In genomic region chr1:155854926-155855702, GRCm38 (mm10) we compare ENCODE assay signal across 14 mouse cellular contexts. TPM values are rescaled to one million over a fixed set of nuclear protein-coding genes. Genes with fewer than 3 reads are reported as not detected.
DNase-seq lines count a peak whose midpoint lies in the region; ATAC-seq and TF ChIP-seq lines count a peak whose summit lies in the region.
"Had no signal": no experiment of that assay in that cellular context is flagged by ENCODE, and none has a peak within 500 bp of the region (broad histone marks: within the 10 kb centered on the region; RNA-seq: fewer than 3 reads in every experiment).

No protein-coding gene starts in this region.

- no peak overlapping the region for H3K27ac ChIP-seq in forebrain, embryonic 14.5 days (ENCODE audit: low read depth, low read length)
- no peak overlapping the region for H3K27ac ChIP-seq in forebrain, embryonic 10.5 days
- H3K27ac ChIP-seq in liver, embryonic 12.5 days = no peak overlapping the region
- H3K27ac ChIP-seq in cerebellum, adult 2 months (ENCODE audit: insufficient read depth, low read length) = no peak overlapping the region
- H3K27ac ChIP-seq: embryonic facial prominence, embryonic 12.5 days; forebrain, embryonic 15.5 days; kidney, postnatal 0 days had no signal

- WGBS in forebrain, embryonic 14.5 days = 78% methylated on average over 7 of the region's 7 CpGs
- 91% methylated on average over 7 of the region's 7 CpGs for WGBS in forebrain, embryonic 10.5 days
- 76% methylated on average over 7 of the region's 7 CpGs for WGBS in liver, embryonic 12.5 days (ENCODE audit: insufficient replicate concordance)
- 55% methylated on average over 7 of the region's 7 CpGs for WGBS in cerebellum, adult 2 months

- no peaks in the 10 kb centered on the region for H3K4me1 ChIP-seq in forebrain, embryonic 14.5 days (ENCODE audit: control insufficient read depth, insufficient read depth, low read length)
- H3K4me1 ChIP-seq in forebrain, embryonic 10.5 days = no peaks in the 10 kb centered on the region
- H3K4me1 ChIP-seq in liver, embryonic 12.5 days = peaks cover 24% of the 10 kb centered on the region
- peaks cover 6% of the 10 kb centered on the region for H3K4me1 ChIP-seq in cerebellum, adult 2 months (ENCODE audit: control insufficient read depth, insufficient read depth, low read length)
- H3K4me1 ChIP-seq: embryonic facial prominence, embryonic 12.5 days; forebrain, embryonic 15.5 days had no signal

- TF ChIP-seq CTCF in cerebellum, adult 2 months (IDR thresholded peaks at IDR 0.05; ENCODE audit: borderline replicate concordance, insufficient read depth, low read depth, low read length) = peak; percentile 12; the same call in 1 of the 2 replicates

- H3K4me3 ChIP-seq in forebrain, embryonic 14.5 days (ENCODE audit: low read depth, low read length) = no peak overlapping the region
- H3K4me3 ChIP-seq in forebrain, embryonic 10.5 days = no peak overlapping the region
- H3K4me3 ChIP-seq in liver, embryonic 12.5 days = no peak overlapping the region
- H3K4me3 ChIP-seq in cerebellum, adult 2 months (replicated peaks; ENCODE audit: insufficient read depth, low read depth, low read length) = no peak overlapping the region
- H3K4me3 ChIP-seq: embryonic facial prominence, embryonic 12.5 days; forebrain, embryonic 15.5 days had no signal

- peaks cover 52% of the 10 kb centered on the region for H3K36me3 ChIP-seq in forebrain, embryonic 14.5 days (ENCODE audit: control insufficient read depth, insufficient read depth, low read length)
- H3K36me3 ChIP-seq in forebrain, embryonic 10.5 days (replicated peaks) = peaks cover 70% of the 10 kb centered on the region
- H3K36me3 ChIP-seq in liver, embryonic 12.5 days = peaks cover 81% of the 10 kb centered on the region

- no peaks in the 10 kb centered on the region for H3K9me3 ChIP-seq in forebrain, embryonic 14.5 days (replicated peaks; ENCODE audit: control insufficient read depth, low read length)
- no peaks in the 10 kb centered on the region for H3K9me3 ChIP-seq in forebrain, embryonic 10.5 days
- H3K9me3 ChIP-seq in liver, embryonic 12.5 days (replicated peaks) = no peaks in the 10 kb centered on the region
- H3K9me3 ChIP-seq: embryonic facial prominence, embryonic 12.5 days; forebrain, embryonic 15.5 days had no signal

- H3K27me3 ChIP-seq in forebrain, embryonic 14.5 days (replicated peaks; ENCODE audit: control insufficient read depth, insufficient read depth, low read length) = no peaks in the 10 kb centered on the region
- no peaks in the 10 kb centered on the region for H3K27me3 ChIP-seq in forebrain, embryonic 10.5 days (ENCODE audit: poor library complexity, severe bottlenecking)
- no peaks in the 10 kb centered on the region for H3K27me3 ChIP-seq in liver, embryonic 12.5 days (replicated peaks)
- H3K27me3 ChIP-seq in cerebellum, adult 2 months (ENCODE audit: control insufficient read depth, insufficient read depth, low read length) = no peaks in the 10 kb centered on the region
- H3K27me3 ChIP-seq: embryonic facial prominence, embryonic 12.5 days; forebrain, embryonic 15.5 days had no signal

- no peak for TF ChIP-seq POLR2A in cerebellum, adult 2 months (IDR thresholded peaks at IDR 0.05; ENCODE audit: borderline replicate concordance, insufficient read depth, low read length)

- no peak for ATAC-seq in forebrain, embryonic 14.5 days
- no peak for ATAC-seq in liver, embryonic 12.5 days
- ATAC-seq: forebrain, embryonic 15.5 days had no signal

- DNase-seq in forebrain, embryonic 14.5 days (ENCODE audit: low spot score) = peak; percentile 10
- DNase-seq in forebrain, embryonic 10.5 days (ENCODE audit: extremely low spot score, low spot score) = no peak
- DNase-seq in liver = peak; percentile 6
- DNase-seq in cerebellum, adult 2 months = peak; percentile 87 to 97
- DNase-seq in kidney, postnatal 14 days = peak; percentile 11
- no peak for DNase-seq in urinary bladder, postnatal 10 days (ENCODE audit: low spot score)
- DNase-seq in spleen, postnatal 14 days (ENCODE audit: low spot score in 2 of 2) = no peak
- DNase-seq: lung, embryonic 14.5 days; thymus, adult 2 months had no signal

- H3K9ac ChIP-seq in forebrain, embryonic 14.5 days (ENCODE audit: low read length) = no peak overlapping the region
- H3K9ac ChIP-seq in liver, embryonic 12.5 days = no peak overlapping the region
- H3K9ac ChIP-seq: embryonic facial prominence, embryonic 12.5 days; forebrain, embryonic 15.5 days; lung, embryonic 14.5 days had no signal

- no peak overlapping the region for H3K4me2 ChIP-seq in forebrain, embryonic 14.5 days (ENCODE audit: low read length)
- no peak overlapping the region for H3K4me2 ChIP-seq in liver, embryonic 12.5 days
- H3K4me2 ChIP-seq: embryonic facial prominence, embryonic 12.5 days; forebrain, embryonic 15.5 days; lung, embryonic 14.5 days; midbrain, embryonic 11.5 days had no signal

RNA-seq across cellular contexts. Expression of gene Qsox1, which starts 42.4 kb away (rescaled TPM):
- polyA plus RNA-seq in forebrain, embryonic 14.5 days (2014; fragmentation: Nextera tagmentation; extraction: Ambion mirVana) = 7.9 and 8.6 TPM in 2 replicates
- polyA plus RNA-seq in forebrain, embryonic 10.5 days (2016; fragmentation: Nextera tagmentation; extraction: Ambion mirVana) = 15.8 and 16.6 TPM in 2 replicates
- 26.1 and 26.2 TPM in 2 replicates for polyA plus RNA-seq in liver, embryonic 12.5 days (2016; fragmentation: Nextera tagmentation; extraction: Ambion mirVana)
- 28.4 and 29.0 TPM in 2 replicates for polyA plus RNA-seq in cerebellum, adult 2 months (2012; rRNA removed)

Comparison
In these comparisons a context has a peak if more than half of its experiments do, and no peak if none do; other contexts are left out.
1. DNase-seq: peak in forebrain, embryonic 14.5 days (single experiment), liver (single experiment), cerebellum, adult 2 months (2 of 2) and kidney, postnatal 14 days (single experiment); none in forebrain, embryonic 10.5 days (single experiment), urinary bladder, postnatal 10 days (single experiment) and spleen, postnatal 14 days (0 of 2).